Mouse (Mus musculus) heart, embryonic 14.5 days (tissue): ENCODE data around the gene Wdr6. TPM values are rescaled to one million over a fixed set of nuclear protein-coding genes. Genes with fewer than 3 reads are reported as not detected.

ENCODE experiments used
- ATAC-seq: fragments of 200-750 bp; cut with Nextera tagmentation; 2 replicates; pipeline ENCODE4 v1.8.0; 2017; ENCODE audit warnings: low read depth, moderate TSS enrichment; ENCODE audit not compliant: insufficient number of reproducible peaks, insufficient read depth, low FRiP score
- H3K27ac ChIP-seq, 2 experiments: fragments of 200-500 bp in 1 of 2; fragments of 300-500 bp in 1 of 2; sonication (generic) in 1 of 2; replicated peaks in 1 of 2; 2 replicates each; pipeline ENCODE4 v1.5.1; 2012 to 2014; ENCODE audit warnings: low read depth in 2 of 2, low read length in 2 of 2, control low read depth in 1 of 2, mild to moderate bottlenecking in 1 of 2, mixed read lengths in 1 of 2; ENCODE audit not compliant: control insufficient read depth in 1 of 2, insufficient read depth in 1 of 2
- H3K27me3 ChIP-seq: fragments of 300-500 bp; sonication (generic); 2 replicates; pipeline ENCODE4 v1.6.1; 2014; ENCODE audit warnings: mild to moderate bottlenecking, low read length, control low read depth; ENCODE audit not compliant: control insufficient read depth, insufficient read depth
- H3K36me3 ChIP-seq: fragments of 300-500 bp; sonication (generic); 2 replicates; pipeline ENCODE4 v1.6.1; 2014; ENCODE audit warnings: mild to moderate bottlenecking, control low read depth, low read length, mixed read lengths; ENCODE audit not compliant: control insufficient read depth, insufficient read depth
- H3K4me1 ChIP-seq, 2 experiments: fragments of 200-500 bp in 1 of 2; fragments of 300-500 bp in 1 of 2; sonication (generic) in 1 of 2; 2 replicates each; pipeline ENCODE4 v1.6.1; 2012 to 2014; ENCODE audit warnings: low read length in 2 of 2, control low read depth in 1 of 2, mixed read lengths in 1 of 2; ENCODE audit not compliant: control insufficient read depth in 2 of 2, insufficient read depth in 2 of 2
- H3K4me2 ChIP-seq: fragments of 300-500 bp; sonication (generic); 2 replicates; pipeline ENCODE4 v1.6.1; 2014; ENCODE audit warnings: mild to moderate bottlenecking, low read length
- H3K4me3 ChIP-seq, 2 experiments: fragments of 200-500 bp in 1 of 2; fragments of 300-500 bp in 1 of 2; sonication (generic) in 1 of 2; 2 replicates each; pipeline ENCODE4 v1.5.1; 2012 to 2014; ENCODE audit warnings: low read length in 2 of 2, mild to moderate bottlenecking in 2 of 2, control low read depth in 1 of 2, low read depth in 1 of 2, moderate library complexity in 1 of 2; ENCODE audit not compliant: control insufficient read depth in 1 of 2, insufficient read depth in 1 of 2
- H3K9ac ChIP-seq: fragments of 300-500 bp; sonication (generic); 2 replicates; pipeline ENCODE4 v1.6.1; 2014; ENCODE audit warnings: mild to moderate bottlenecking, low read length
- H3K9me3 ChIP-seq: fragments of 300-500 bp; sonication (generic); 2 replicates; pipeline ENCODE4 v1.6.1; 2016; ENCODE audit warnings: low read length, control low read depth; ENCODE audit not compliant: control insufficient read depth
- WGBS: fragments of 180-500 bp; shearing (Covaris S2); extraction: QIAGEN DNeasy Blood & Tissue Kit; methylation state at CpG from one replicate; pipeline ENCODE4 v1.1.7; 2014; 5-methylcytosine and 5-hydroxymethylcytosine counted together
- polyA plus RNA-seq: library from polyadenylated mRNA; unstranded; fragments of >200 nt; fragmentation: Nextera tagmentation; extraction: Ambion mirVana; gene quantifications from 2 replicates; pipeline ENCODE4 v1.2.1, GENCODE M21; 2014

The Wdr6 gene
- polyA plus RNA-seq, 1 experiment from 2014 or later: 46.9 TPM

DNA sequence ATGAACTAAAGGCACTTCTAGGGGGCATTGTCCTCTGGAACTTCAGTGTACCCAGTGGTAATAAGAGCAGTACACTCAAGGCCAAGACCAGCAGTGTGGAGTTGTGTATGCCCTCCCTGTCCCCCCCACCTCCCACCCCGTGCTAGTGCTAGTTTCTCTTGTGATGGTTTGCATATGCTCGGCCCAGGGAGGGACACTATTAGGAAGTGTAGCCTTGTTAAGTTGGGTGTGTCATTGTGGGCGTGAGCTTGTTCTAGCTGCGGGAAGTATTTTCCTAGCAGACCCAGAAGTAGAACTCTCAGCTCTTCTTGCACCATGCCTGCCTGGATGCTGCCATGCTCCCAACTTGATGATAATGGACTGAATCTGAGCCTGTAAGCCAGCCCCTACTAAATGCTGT lies 23.4 kb upstream of the Wdr6 start:
- Histone ChIP-seq H3K4me2 (no peak overlapping the region), H3K4me1 (peaks cover 5 to 13% of the 10 kb centered on the region in 2 experiments; a peak in 2 of 4 replicates), H3K9ac (no peak overlapping the region), H3K27me3 (no peaks in the 10 kb centered on the region), H3K9me3 (no peaks in the 10 kb centered on the region), H3K36me3 (peaks cover 51% of the 10 kb centered on the region), H3K4me3 (no peak overlapping the region), H3K27ac (no peak overlapping the region)
- ATAC-seq: no peak
- WGBS: 80% methylated on average over 4 of the region's 4 CpGs

DNA sequence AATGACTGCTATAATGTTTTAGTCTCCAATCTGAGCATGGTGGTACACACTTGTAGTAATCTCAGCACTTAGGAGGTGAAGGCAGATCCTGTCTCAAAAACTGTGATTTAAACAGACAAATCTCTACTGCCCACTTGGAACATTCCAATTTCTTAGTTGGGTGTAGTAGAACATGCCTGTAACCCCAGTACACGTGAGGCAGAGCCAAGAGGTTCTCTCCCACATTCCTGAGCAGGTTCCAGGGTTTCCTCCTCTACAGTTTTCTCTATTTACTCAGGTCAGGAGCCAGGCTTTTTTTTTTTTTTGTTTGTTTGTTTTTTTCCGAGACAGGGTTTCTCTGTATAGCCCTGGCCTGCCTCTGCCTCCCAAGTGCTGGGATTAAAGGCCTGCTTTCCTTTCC lies 21.5 kb upstream of the Wdr6 start:
- Histone ChIP-seq H3K9me3 (no peaks in the 10 kb centered on the region), H3K4me3 (no peak overlapping the region), H3K36me3 (peaks cover 32% of the 10 kb centered on the region), H3K4me2 (no peak overlapping the region), H3K4me1 (peaks cover 10 to 14% of the 10 kb centered on the region in 2 experiments; a peak in 3 of 4 replicates), H3K9ac (no peak overlapping the region), H3K27me3 (no peaks in the 10 kb centered on the region), H3K27ac (no peak overlapping the region)
- WGBS: 48% methylated on average over 2 of the region's 2 CpGs
- ATAC-seq: no peak

DNA sequence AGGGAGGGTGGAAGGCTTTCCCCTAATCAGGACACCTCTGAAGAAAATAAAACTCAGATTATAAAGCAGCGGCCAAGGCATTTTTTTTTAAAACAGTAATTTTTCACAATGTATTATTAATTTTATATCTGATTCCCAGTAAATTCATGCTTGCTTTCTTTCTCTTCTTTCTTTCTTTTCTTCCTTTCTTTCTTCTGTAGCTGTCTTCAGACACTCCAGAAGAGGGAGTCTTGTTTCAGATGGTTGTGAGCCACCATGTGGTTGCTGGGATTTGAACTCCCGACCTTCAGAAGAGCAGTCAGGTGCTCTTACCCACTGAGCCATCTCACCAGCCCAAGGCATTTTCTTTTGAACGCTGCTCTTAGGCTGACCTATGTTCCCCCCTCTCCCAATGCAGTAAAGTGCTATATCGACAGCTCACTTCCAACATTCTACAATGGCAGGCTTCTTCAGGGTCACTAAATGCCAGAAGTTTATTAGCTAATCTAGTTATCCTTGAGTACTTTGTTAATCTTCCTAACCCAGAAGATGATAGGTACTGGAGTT lies 20.6 kb upstream of the Wdr6 start:
- no peak overlapping the region for H3K4me3 ChIP-seq
- H3K9me3 ChIP-seq: no peaks in the 10 kb centered on the region
- no peak for ATAC-seq
- peaks cover 25% of the 10 kb centered on the region for H3K36me3 ChIP-seq
- H3K27me3 ChIP-seq: no peaks in the 10 kb centered on the region
- peaks cover 8 to 16% of the 10 kb centered on the region in 2 experiments for H3K4me1 ChIP-seq
- H3K27ac ChIP-seq: no peak overlapping the region
- no peak overlapping the region for H3K4me2 ChIP-seq
- 78% methylated on average over 4 of the region's 4 CpGs for WGBS
- no peak overlapping the region for H3K9ac ChIP-seq

DNA sequence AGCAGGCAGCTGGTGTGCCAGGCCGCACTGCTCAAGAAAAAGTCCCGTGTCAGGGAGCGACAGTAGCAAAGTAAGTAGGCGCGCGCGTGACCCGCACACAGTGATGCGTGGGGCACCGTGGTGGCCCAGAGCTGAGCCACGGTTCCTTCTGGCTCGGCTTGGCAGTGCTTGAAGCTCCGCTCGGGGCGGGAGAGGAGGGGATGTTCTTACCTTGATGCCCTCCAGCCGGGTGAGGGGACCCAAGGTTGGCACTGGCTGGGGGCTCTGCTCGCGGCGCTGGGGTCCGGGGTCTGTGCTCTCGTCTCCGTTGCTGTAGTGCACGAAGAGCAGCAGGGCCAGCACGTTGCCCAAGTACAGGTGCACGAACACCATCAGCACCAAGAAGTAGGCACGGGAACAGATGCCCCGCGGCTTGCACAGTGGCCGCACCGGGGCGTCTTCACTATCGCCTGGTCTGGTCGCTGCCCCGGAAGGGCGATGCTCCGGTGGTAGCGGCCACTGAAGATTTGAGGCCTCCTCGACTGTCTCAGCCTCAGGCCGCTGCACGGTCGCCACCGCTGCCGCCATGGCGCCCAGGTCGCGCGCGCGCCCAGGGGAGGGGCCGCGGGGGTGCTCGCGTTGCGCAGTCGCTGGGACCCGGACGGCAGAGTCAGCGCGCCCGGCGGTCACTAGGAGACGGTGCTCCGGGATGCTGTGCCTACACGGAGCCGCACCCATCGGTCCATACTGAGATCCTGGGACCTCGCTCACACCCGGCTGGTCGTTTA lies 18.6 kb upstream of the Wdr6 start, which contains the start of gene P4htm:
TSS of gene P4htm (minus strand) at position 670 of the 767 bp plus-strand sequence.
- H3K27me3 ChIP-seq: no peaks in the 10 kb centered on the region
- H3K9ac ChIP-seq: peak within 1 kb of the TSS; percentile 88
- peak within 1 kb of the TSS; percentile 62 to 86 for H3K4me3 ChIP-seq
- whole genome bisulfite sequencing: 1% methylated on average over 68 of the region's 69 CpGs
- no peaks in the 10 kb centered on the region for H3K9me3 ChIP-seq
- ATAC-seq: peak; percentile 75
- H3K4me1 ChIP-seq: peaks cover 12 to 18% of the 10 kb centered on the region in 2 experiments
- H3K27ac ChIP-seq: peak within 1 kb of the TSS; percentile 62 to 71
- peaks cover 7% of the 10 kb centered on the region for H3K36me3 ChIP-seq
- H3K4me2 ChIP-seq: peak within 1 kb of the TSS; percentile 87

DNA sequence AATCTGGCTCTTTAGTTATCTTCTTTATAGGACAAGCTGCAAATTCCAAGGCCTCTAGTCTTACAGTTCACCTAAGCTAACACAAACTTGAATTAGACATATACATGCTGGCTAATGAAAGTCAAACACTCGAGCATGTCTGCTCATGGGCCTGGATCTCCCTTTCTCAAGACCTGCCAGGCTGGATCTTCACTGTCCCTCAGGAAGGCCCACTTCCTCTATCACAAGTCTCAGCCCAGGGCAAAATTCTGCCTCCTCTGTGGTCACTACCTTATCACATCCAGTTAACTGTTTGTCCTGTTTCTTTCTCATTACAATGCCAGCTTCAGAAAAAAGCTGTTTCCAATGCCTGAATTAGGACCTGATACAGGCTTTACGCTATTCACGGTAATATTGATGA lies 15.8 kb upstream of the Wdr6 start:
- no peaks in the 10 kb centered on the region for H3K9me3 ChIP-seq
- H3K9ac ChIP-seq: peak overlapping the region; percentile 56; the same call in 1 of the 2 replicates
- H3K27ac ChIP-seq: peak overlapping the region; percentile 72 to 91
- no peaks in the 10 kb centered on the region for H3K27me3 ChIP-seq
- ATAC-seq: no peak
- H3K4me1 ChIP-seq: peaks cover 12 to 16% of the 10 kb centered on the region in 2 experiments
- peaks cover 9% of the 10 kb centered on the region; the same call in 1 of the 2 replicates for H3K36me3 ChIP-seq
- H3K4me3 ChIP-seq: no peak overlapping the region
- 15% methylated on average over 3 of the region's 3 CpGs for WGBS
- peak overlapping the region; percentile 47 for H3K4me2 ChIP-seq

DNA sequence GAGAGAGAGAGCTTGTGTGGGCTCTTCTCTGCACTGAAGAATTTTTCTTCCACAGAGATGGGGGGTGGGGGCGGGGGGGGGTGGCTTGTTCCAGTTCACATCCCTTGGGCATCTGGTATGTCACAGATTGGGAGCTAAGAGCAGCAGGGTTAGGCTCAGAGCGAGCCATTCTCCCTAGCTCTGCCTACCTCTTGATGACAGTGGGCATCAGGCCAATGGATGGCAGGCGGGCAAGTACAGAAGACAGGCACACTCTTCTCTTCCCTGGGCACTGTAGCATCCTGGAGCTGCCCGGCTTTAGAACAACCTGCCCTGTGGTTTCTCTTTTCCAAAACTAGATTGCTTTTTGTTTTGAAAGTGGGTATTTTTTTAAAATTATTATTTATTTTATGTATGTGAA lies 12.9 kb upstream of the Wdr6 start:
- Histone ChIP-seq H3K4me1 (peaks cover 33 to 43% of the 10 kb centered on the region in 2 experiments), H3K4me3 (no peak overlapping the region), H3K36me3 (peaks cover 9% of the 10 kb centered on the region; the same call in 1 of the 2 replicates), H3K27ac (no peak overlapping the region), H3K27me3 (no peaks in the 10 kb centered on the region), H3K4me2 (no peak overlapping the region), H3K9ac (no peak overlapping the region), H3K9me3 (no peaks in the 10 kb centered on the region)
- no peak for ATAC-seq
- WGBS: 75% methylated on average over 4 of the region's 4 CpGs

DNA sequence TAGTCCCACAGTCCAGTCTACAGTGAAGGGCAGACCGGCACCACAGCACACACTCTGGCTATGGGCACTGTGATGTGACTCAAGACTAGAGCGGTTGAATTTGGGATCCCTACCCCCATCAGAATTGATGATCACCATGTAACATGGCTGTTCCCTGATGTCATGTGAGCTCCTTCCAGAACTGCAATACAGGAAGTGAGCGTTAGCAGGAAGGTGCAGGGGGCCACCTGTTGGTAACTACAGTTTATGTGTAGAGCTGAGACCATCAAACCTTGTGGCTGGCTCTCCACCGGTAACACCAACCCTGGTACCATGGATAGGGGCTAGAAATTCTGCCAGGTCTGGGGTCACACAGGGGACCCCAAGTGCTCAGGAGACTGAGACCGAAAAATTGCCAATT lies 10.7 kb upstream of the Wdr6 start:
- ATAC-seq: no peak
- peak overlapping the region in 1 of 2 experiments; percentile 92; a peak in 1 of 4 replicates for H3K27ac ChIP-seq
- no peak overlapping the region for H3K4me2 ChIP-seq
- H3K36me3 ChIP-seq: peaks cover 9% of the 10 kb centered on the region; the same call in 1 of the 2 replicates
- WGBS: 68% methylated on average over 5 of the region's 5 CpGs
- H3K9me3 ChIP-seq: no peaks in the 10 kb centered on the region
- H3K4me1 ChIP-seq: peaks cover 31 to 40% of the 10 kb centered on the region in 2 experiments
- no peaks in the 10 kb centered on the region for H3K27me3 ChIP-seq
- no peak overlapping the region for H3K4me3 ChIP-seq
- no peak overlapping the region for H3K9ac ChIP-seq
